Mouse (Mus musculus) forebrain, postnatal 0 days (tissue): ENCODE results near the gene Siglecg. TPM values are rescaled to one million over a fixed set of nuclear protein-coding genes. Genes with fewer than 3 reads are reported as not detected.

Experiments
- ATAC-seq: fragments of 200-750 bp; cut with Nextera tagmentation; 2 replicates; pipeline ENCODE4 v1.8.0; 2017; ENCODE audit warnings: mild to moderate bottlenecking, moderate library complexity
- DNase-seq: peaks from one replicate; pipeline ENCODE4 v3.0.0-alpha.2; 2015
- H3K27ac ChIP-seq: fragments of 300-500 bp; sonication (generic); 2 replicates; pipeline ENCODE4 v1.5.1; 2014; ENCODE audit warnings: low read depth, mild to moderate bottlenecking, antibody characterized with exemption, low read length, moderate library complexity, mixed read lengths
- H3K27me3 ChIP-seq: fragments of 300-500 bp; sonication (generic); 2 replicates; pipeline ENCODE4 v1.6.1; 2014; ENCODE audit warnings: mild to moderate bottlenecking, low read length, mixed read lengths; ENCODE audit not compliant: insufficient read depth
- H3K36me3 ChIP-seq: fragments of 300-500 bp; sonication (generic); 2 replicates; pipeline ENCODE4 v1.6.1; 2014; ENCODE audit warnings: mild to moderate bottlenecking, moderate library complexity; ENCODE audit not compliant: insufficient read depth
- H3K4me1 ChIP-seq: fragments of 300-500 bp; sonication (generic); 2 replicates; pipeline ENCODE4 v1.6.1; 2014; ENCODE audit warnings: antibody characterized with exemption; ENCODE audit not compliant: insufficient read depth
- H3K4me2 ChIP-seq: fragments of 300-500 bp; sonication (generic); 2 replicates; pipeline ENCODE4 v1.6.1; 2014; ENCODE audit warnings: low read depth, mild to moderate bottlenecking, moderate library complexity
- H3K4me3 ChIP-seq: fragments of 300-500 bp; sonication (generic); 2 replicates; pipeline ENCODE4 v1.5.1; 2014; ENCODE audit warnings: low read depth, low read length, mixed read lengths
- H3K9ac ChIP-seq: fragments of 300-500 bp; sonication (generic); 2 replicates; pipeline ENCODE4 v1.6.1; 2014; ENCODE audit warnings: mild to moderate bottlenecking
- H3K9me3 ChIP-seq: fragments of 300-500 bp; sonication (generic); 2 replicates; pipeline ENCODE4 v1.6.1; 2016; ENCODE audit warnings: low read length
- CTCF ChIP-seq: sonication (generic); IDR thresholded peaks from 2 replicates; pipeline ENCODE4 v1.5.1; 2016; ENCODE audit warnings: antibody characterized with exemption, control low read depth, low read depth
- WGBS: fragments of 180-500 bp; shearing (Covaris S2); extraction: QIAGEN DNeasy Blood & Tissue Kit; methylation state at CpG from one replicate; pipeline ENCODE4 v1.1.7; 2014; 5-methylcytosine and 5-hydroxymethylcytosine counted together
- polyA plus RNA-seq: library from polyadenylated mRNA; unstranded; fragments of >200 nt; fragmentation: Nextera tagmentation; extraction: Ambion mirVana; gene quantifications from 2 replicates; pipeline ENCODE4 v1.2.1, GENCODE M21; 2015
- total RNA-seq: library from RNA; depleted of rRNA; stranded (reverse); fragments of >200 nt; gene quantifications from 2 replicates; pipeline ENCODE4 v1.2.3, GENCODE M21; 2014

Siglecg gene
- total and polyA plus RNA-seq, 2 experiments from 2014 or later, result not detected

DNA sequence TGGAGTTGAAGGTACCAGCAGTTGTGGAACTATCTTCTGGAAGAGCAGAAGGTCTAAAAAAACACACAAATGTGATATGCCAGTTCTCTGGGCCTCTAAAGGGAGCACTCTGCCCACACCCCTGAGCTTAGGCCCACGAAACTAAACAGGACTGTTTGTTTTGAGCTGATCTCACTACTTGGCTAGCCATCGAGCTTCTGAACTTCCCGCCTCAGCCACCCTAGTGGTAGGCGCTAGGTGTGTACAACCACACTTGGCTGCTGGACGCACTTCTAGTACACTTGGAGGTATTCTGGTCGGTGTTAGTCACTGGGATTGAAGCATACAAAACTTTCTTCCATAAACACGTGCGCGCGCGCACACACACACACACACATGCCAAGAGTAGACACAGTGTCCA, 43.7 kb downstream of the Siglecg start:
- no peak overlapping the region for H3K4me2 ChIP-seq
- DNase-seq, result no peak
- no peak overlapping the region for H3K27ac ChIP-seq
- no peak for ATAC-seq
- no peaks in the 10 kb centered on the region for H3K9me3 ChIP-seq
- no peaks in the 10 kb centered on the region for H3K4me1 ChIP-seq
- TF ChIP-seq CTCF, result no peak
- H3K27me3 ChIP-seq, result no peaks in the 10 kb centered on the region
- H3K9ac ChIP-seq, result no peak overlapping the region
- no peak overlapping the region for H3K4me3 ChIP-seq
- peaks cover 22% of the 10 kb centered on the region for H3K36me3 ChIP-seq
- 94% methylated on average over 11 of the region's 11 CpGs for WGBS

GRCm38 (mm10) chr7:43452609-43453008, 44.6 kb downstream of the Siglecg start:
- WGBS, result 44% methylated on average over 4 of the region's 4 CpGs
- no peaks in the 10 kb centered on the region for H3K4me1 ChIP-seq
- no peak overlapping the region for H3K4me3 ChIP-seq
- no peak overlapping the region for H3K9ac ChIP-seq
- H3K27ac ChIP-seq, result no peak overlapping the region
- no peak; the same call in 1 of the 2 replicates for TF ChIP-seq CTCF
- DNase-seq, result no peak
- H3K4me2 ChIP-seq, result no peak overlapping the region
- H3K36me3 ChIP-seq, result peaks cover 26% of the 10 kb centered on the region
- no peak for ATAC-seq
- H3K9me3 ChIP-seq, result no peaks in the 10 kb centered on the region
- no peaks in the 10 kb centered on the region for H3K27me3 ChIP-seq

- Histone ChIP-seq H3K36me3 (peaks cover 26% of the 10 kb centered on the region), H3K27ac (no peak overlapping the region), H3K4me2 (no peak overlapping the region), H3K4me1 (no peaks in the 10 kb centered on the region), H3K9ac (no peak overlapping the region), H3K4me3 (no peak overlapping the region), H3K27me3 (no peaks in the 10 kb centered on the region), H3K9me3 (no peaks in the 10 kb centered on the region)
- 87% methylated on average over 14 of the region's 14 CpGs for WGBS
- ATAC-seq, result no peak
- no peak for DNase-seq
- no peak for TF ChIP-seq CTCF
Observed at GRCm38 (mm10) chr7:43453599-43454355, 45.8 kb downstream of the Siglecg start.

DNA sequence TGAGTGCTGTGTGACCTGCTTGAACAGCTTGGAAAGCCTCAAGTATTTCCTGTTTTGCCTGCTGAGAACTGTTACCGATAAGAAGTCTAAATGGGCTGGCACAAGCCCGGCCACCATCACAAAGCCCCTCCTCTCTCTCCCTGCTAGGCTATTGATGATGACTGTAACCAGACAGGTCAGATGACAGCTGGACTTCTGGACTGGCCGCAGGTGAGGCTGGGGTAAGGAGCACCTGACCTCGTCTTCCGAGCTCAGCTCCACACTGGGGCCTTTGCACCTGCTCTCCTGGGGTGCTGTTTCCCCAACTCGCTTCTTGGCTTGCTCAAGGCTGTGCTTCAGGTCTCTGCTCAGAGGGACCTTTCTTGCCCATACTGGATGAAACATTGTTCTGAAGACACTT, 46.4 kb downstream of the Siglecg start:
- TF ChIP-seq CTCF, result no peak
- DNase-seq, result no peak
- no peak for ATAC-seq
- H3K4me2 ChIP-seq, result no peak overlapping the region
- no peaks in the 10 kb centered on the region for H3K4me1 ChIP-seq
- no peak overlapping the region for H3K27ac ChIP-seq
- no peak overlapping the region for H3K9ac ChIP-seq
- 91% methylated on average over 6 of the region's 6 CpGs for WGBS
- no peak overlapping the region for H3K4me3 ChIP-seq
- H3K27me3 ChIP-seq, result no peaks in the 10 kb centered on the region
- no peaks in the 10 kb centered on the region for H3K9me3 ChIP-seq
- peaks cover 26% of the 10 kb centered on the region for H3K36me3 ChIP-seq

- no peaks in the 10 kb centered on the region for H3K27me3 ChIP-seq
- H3K4me3 ChIP-seq, result no peak within 1 kb of the TSS
- TF ChIP-seq CTCF, result no peak
- no peak within 1 kb of the TSS for H3K4me2 ChIP-seq
- no peaks in the 10 kb centered on the region for H3K9me3 ChIP-seq
- no peaks in the 10 kb centered on the region for H3K4me1 ChIP-seq
- ATAC-seq (no peak), DNase-seq (no peak)
- 66% methylated on average over 4 of the region's 4 CpGs for WGBS
- no peak within 1 kb of the TSS for H3K27ac ChIP-seq
- no peak within 1 kb of the TSS for H3K9ac ChIP-seq
- no peaks in the 10 kb centered on the region for H3K36me3 ChIP-seq
Observed at GRCm38 (mm10) chr7:43462851-43463250, 54.8 kb downstream of the Siglecg start, which contains the start of gene Vsig10l. TSS of gene Vsig10l (plus strand) at chr7:43463151.

GRCm38 (mm10) chr7:43463976-43464375, 56.0 kb downstream of the Siglecg start:
- 79% methylated on average over 7 of the region's 7 CpGs for WGBS
- H3K27me3 ChIP-seq, result no peaks in the 10 kb centered on the region
- no peak for ATAC-seq

GRCm38 (mm10) chr7:43464864-43465343, 56.9 kb downstream of the Siglecg start:
- peak overlapping the region; percentile 59 for H3K9ac ChIP-seq
- DNase-seq (no peak), ATAC-seq (0 out of 2 replicates have a peak, but pooled peaks have one; percentile 0)
- H3K4me2 ChIP-seq, result peak overlapping the region; percentile 84
- H3K36me3 ChIP-seq, result no peaks in the 10 kb centered on the region
- H3K27me3 ChIP-seq, result no peaks in the 10 kb centered on the region
- H3K4me3 ChIP-seq, result peak overlapping the region; percentile 44
- TF ChIP-seq CTCF, result no peak
- H3K9me3 ChIP-seq, result no peaks in the 10 kb centered on the region
- no peak overlapping the region; the same call in 1 of the 2 replicates for H3K27ac ChIP-seq
- 9% methylated on average over 35 of the region's 35 CpGs for WGBS
- no peaks in the 10 kb centered on the region for H3K4me1 ChIP-seq

More at GRCm38 (mm10) chr7:43463976-43464375, 56.0 kb downstream of the Siglecg start:
- Histone ChIP-seq H3K4me1 (no peaks in the 10 kb centered on the region), H3K4me2 (no peak overlapping the region), H3K9me3 (no peaks in the 10 kb centered on the region), H3K36me3 (no peaks in the 10 kb centered on the region), H3K27ac (no peak overlapping the region), H3K4me3 (no peak overlapping the region), H3K9ac (no peak overlapping the region)
- no peak for DNase-seq
- no peak for TF ChIP-seq CTCF
